Mouse (Mus musculus) heart, embryonic 14.5 days (tissue): ENCODE results near the gene Sap30bp. TPM values are rescaled to one million over a fixed set of nuclear protein-coding genes. Genes with fewer than 3 reads are reported as not detected.
A peak's percentile ranks its signal among the peaks of the same experiment; 100 is the strongest.

Experiments
- ATAC-seq: fragments of 200-750 bp; cut with Nextera tagmentation; 2 replicates; pipeline ENCODE4 v1.8.0; 2017; ENCODE audit warnings: low read depth, moderate TSS enrichment; ENCODE audit not compliant: insufficient number of reproducible peaks, insufficient read depth, low FRiP score
- H3K27ac ChIP-seq, 2 experiments: fragments of 200-500 bp in 1 of 2; fragments of 300-500 bp in 1 of 2; sonication (generic) in 1 of 2; replicated peaks in 1 of 2; 2 replicates each; pipeline ENCODE4 v1.5.1; 2012 to 2014; ENCODE audit warnings: low read depth in 2 of 2, low read length in 2 of 2, control low read depth in 1 of 2, mild to moderate bottlenecking in 1 of 2, mixed read lengths in 1 of 2; ENCODE audit not compliant: control insufficient read depth in 1 of 2, insufficient read depth in 1 of 2
- H3K27me3 ChIP-seq: fragments of 300-500 bp; sonication (generic); 2 replicates; pipeline ENCODE4 v1.6.1; 2014; ENCODE audit warnings: mild to moderate bottlenecking, low read length, control low read depth; ENCODE audit not compliant: control insufficient read depth, insufficient read depth
- H3K36me3 ChIP-seq: fragments of 300-500 bp; sonication (generic); 2 replicates; pipeline ENCODE4 v1.6.1; 2014; ENCODE audit warnings: mild to moderate bottlenecking, control low read depth, low read length, mixed read lengths; ENCODE audit not compliant: control insufficient read depth, insufficient read depth
- H3K4me1 ChIP-seq, 2 experiments: fragments of 200-500 bp in 1 of 2; fragments of 300-500 bp in 1 of 2; sonication (generic) in 1 of 2; 2 replicates each; pipeline ENCODE4 v1.6.1; 2012 to 2014; ENCODE audit warnings: low read length in 2 of 2, control low read depth in 1 of 2, mixed read lengths in 1 of 2; ENCODE audit not compliant: control insufficient read depth in 2 of 2, insufficient read depth in 2 of 2
- H3K4me2 ChIP-seq: fragments of 300-500 bp; sonication (generic); 2 replicates; pipeline ENCODE4 v1.6.1; 2014; ENCODE audit warnings: mild to moderate bottlenecking, low read length
- H3K4me3 ChIP-seq, 2 experiments: fragments of 200-500 bp in 1 of 2; fragments of 300-500 bp in 1 of 2; sonication (generic) in 1 of 2; 2 replicates each; pipeline ENCODE4 v1.5.1; 2012 to 2014; ENCODE audit warnings: low read length in 2 of 2, mild to moderate bottlenecking in 2 of 2, control low read depth in 1 of 2, low read depth in 1 of 2, moderate library complexity in 1 of 2; ENCODE audit not compliant: control insufficient read depth in 1 of 2, insufficient read depth in 1 of 2
- H3K9ac ChIP-seq: fragments of 300-500 bp; sonication (generic); 2 replicates; pipeline ENCODE4 v1.6.1; 2014; ENCODE audit warnings: mild to moderate bottlenecking, low read length
- H3K9me3 ChIP-seq: fragments of 300-500 bp; sonication (generic); 2 replicates; pipeline ENCODE4 v1.6.1; 2016; ENCODE audit warnings: low read length, control low read depth; ENCODE audit not compliant: control insufficient read depth
- WGBS: fragments of 180-500 bp; shearing (Covaris S2); extraction: QIAGEN DNeasy Blood & Tissue Kit; methylation state at CpG from one replicate; pipeline ENCODE4 v1.1.7; 2014; 5-methylcytosine and 5-hydroxymethylcytosine counted together
- polyA plus RNA-seq: library from polyadenylated mRNA; unstranded; fragments of >200 nt; fragmentation: Nextera tagmentation; extraction: Ambion mirVana; gene quantifications from 2 replicates; pipeline ENCODE4 v1.2.1, GENCODE M21; 2014

The Sap30bp gene
- polyA plus RNA-seq, 1 experiment from 2014 or later: 22.9 TPM

GRCm38 (mm10) chr11:115906116-115906515 lies 27.0 kb upstream of the Sap30bp start:
- Histone ChIP-seq H3K36me3 (peaks cover 36% of the 10 kb centered on the region), H3K9me3 (no peaks in the 10 kb centered on the region), H3K4me1 (peaks cover 47 to 49% of the 10 kb centered on the region in 2 experiments), H3K9ac (no peak overlapping the region), H3K4me3 (no peak overlapping the region), H3K27ac (peak overlapping the region in 1 of 2 experiments; percentile 99; a peak in 1 of 4 replicates), H3K27me3 (no peaks in the 10 kb centered on the region), H3K4me2 (no peak overlapping the region)
- ATAC-seq: no peak
- WGBS: 76% methylated on average over 3 of the region's 3 CpGs

- Histone ChIP-seq H3K9me3 (no peaks in the 10 kb centered on the region), H3K4me3 (no peak overlapping the region), H3K36me3 (peaks cover 36% of the 10 kb centered on the region), H3K27me3 (no peaks in the 10 kb centered on the region), H3K4me2 (no peak overlapping the region), H3K9ac (no peak overlapping the region), H3K4me1 (peaks cover 45 to 46% of the 10 kb centered on the region in 2 experiments), H3K27ac (no peak overlapping the region)
- WGBS: 88% methylated on average over 5 of the region's 5 CpGs
- ATAC-seq: no peak
These were observed 26.6 kb upstream of the Sap30bp start for GRCm38 (mm10) chr11:115906521-115906920.

GRCm38 (mm10) chr11:115911134-115911561 lies 21.9 kb upstream of the Sap30bp start:
- Histone ChIP-seq H3K4me2 (no peak overlapping the region), H3K27me3 (no peaks in the 10 kb centered on the region), H3K27ac (no peak overlapping the region; a peak in 1 of 4 replicates), H3K4me3 (no peak overlapping the region), H3K9me3 (no peaks in the 10 kb centered on the region), H3K36me3 (peaks cover 56% of the 10 kb centered on the region), H3K4me1 (peaks cover 4% of the 10 kb centered on the region in 2 experiments; a peak in 2 of 4 replicates), H3K9ac (0 out of 2 replicates have a peak overlapping the region, but pooled peaks have one; percentile 35)
- ATAC-seq: no peak
- WGBS: 58% methylated on average over 5 of the region's 5 CpGs

GRCm38 (mm10) chr11:115911632-115912376 lies 21.3 kb upstream of the Sap30bp start, which contains the start of gene Smim6:
Gene Smim6 (plus strand): TSS chr11:115912017.
- ATAC-seq: no peak
- H3K4me2 ChIP-seq: no peak within 1 kb of the TSS
- no peaks in the 10 kb centered on the region for H3K27me3 ChIP-seq
- no peak within 1 kb of the TSS; a peak in 1 of 4 replicates for H3K27ac ChIP-seq
- no peak within 1 kb of the TSS for H3K4me3 ChIP-seq
- peaks cover 56% of the 10 kb centered on the region for H3K36me3 ChIP-seq
- no peaks in the 10 kb centered on the region for H3K9me3 ChIP-seq
- H3K4me1 ChIP-seq: 0 out of 4 replicates have a peak, but pooled peaks cover 0 to 3% of the 10 kb centered on the region in 2 experiments
- 83% methylated on average over 11 of the region's 11 CpGs for WGBS
- H3K9ac ChIP-seq: 0 out of 2 replicates have a peak within 1 kb of the TSS, but pooled peaks have one; percentile 35

- H3K4me1 ChIP-seq: no peaks in the 10 kb centered on the region
- H3K36me3 ChIP-seq: peaks cover 57% of the 10 kb centered on the region
- no peak overlapping the region for H3K4me3 ChIP-seq
- no peak for ATAC-seq
- no peaks in the 10 kb centered on the region for H3K9me3 ChIP-seq
- H3K9ac ChIP-seq: no peak overlapping the region
- 93% methylated on average over 4 of the region's 4 CpGs for WGBS
- no peak overlapping the region for H3K27ac ChIP-seq
- H3K4me2 ChIP-seq: no peak overlapping the region
- H3K27me3 ChIP-seq: no peaks in the 10 kb centered on the region
These were observed 16.5 kb upstream of the Sap30bp start for GRCm38 (mm10) chr11:115916579-115916978.

- H3K9ac ChIP-seq: no peak overlapping the region
- no peak overlapping the region for H3K4me2 ChIP-seq
- WGBS: 91% methylated on average over 5 of the region's 5 CpGs
- H3K27me3 ChIP-seq: no peaks in the 10 kb centered on the region
- peaks cover 68% of the 10 kb centered on the region for H3K36me3 ChIP-seq
- no peak for ATAC-seq
- H3K4me1 ChIP-seq: no peaks in the 10 kb centered on the region
- no peak overlapping the region for H3K27ac ChIP-seq
- H3K4me3 ChIP-seq: no peak overlapping the region
- H3K9me3 ChIP-seq: no peaks in the 10 kb centered on the region
These were observed 14.4 kb upstream of the Sap30bp start for GRCm38 (mm10) chr11:115918637-115919036.

GRCm38 (mm10) chr11:115919073-115919472 lies 14.0 kb upstream of the Sap30bp start:
- Histone ChIP-seq H3K27ac (no peak overlapping the region), H3K4me3 (no peak overlapping the region), H3K4me2 (no peak overlapping the region), H3K9me3 (no peaks in the 10 kb centered on the region), H3K4me1 (no peaks in the 10 kb centered on the region), H3K27me3 (no peaks in the 10 kb centered on the region), H3K9ac (no peak overlapping the region), H3K36me3 (peaks cover 68% of the 10 kb centered on the region)
- 85% methylated on average over 5 of the region's 5 CpGs for WGBS
- no peak for ATAC-seq
